Mouse (Mus musculus): ENCODE measurements around the gene Tcf3. TPM values are rescaled to one million over a fixed set of nuclear protein-coding genes. Genes with fewer than 3 reads are reported as not detected.

The Tcf3 gene
- polyA plus RNA-seq, 1 experiment from 2014 or later, result 191 TPM

- H3K9me3 ChIP-seq, result peaks cover 5% of the 10 kb centered on the region; the same call in 1 of the 2 replicates
- H3K27me3 ChIP-seq (ENCODE audit: insufficient read depth, poor library complexity, severe bottlenecking), result peaks cover 26% of the 10 kb centered on the region
- peak; percentile 68 for DNase-seq (ENCODE audit: low spot score)
- peaks cover 18% of the 10 kb centered on the region for H3K4me1 ChIP-seq (replicated peaks)
- 6% methylated on average over 12 of the region's 12 CpGs for WGBS
- H3K36me3 ChIP-seq, result no peaks in the 10 kb centered on the region
- peak overlapping the region; percentile 37 for H3K4me3 ChIP-seq
- peak overlapping the region; percentile 13 for H3K27ac ChIP-seq
These were observed 62.0 kb downstream of the Tcf3 start for GRCm38 (mm10) chr10:80371411-80371966.

GRCm38 (mm10) chr10:80369995-80370747 lies 63.3 kb downstream of the Tcf3 start:
- DNase-seq (ENCODE audit: low spot score), result no peak
- Histone ChIP-seq H3K4me3 (no peak overlapping the region), H3K27me3 (ENCODE audit: insufficient read depth, poor library complexity, severe bottlenecking) (peaks cover 38% of the 10 kb centered on the region), H3K27ac (no peak overlapping the region), H3K36me3 (no peaks in the 10 kb centered on the region), H3K9me3 (peaks cover 5% of the 10 kb centered on the region; the same call in 1 of the 2 replicates), H3K4me1 (replicated peaks) (peaks cover 18% of the 10 kb centered on the region)
- 79% methylated on average over 21 of the region's 21 CpGs for WGBS

GRCm38 (mm10) chr10:80368392-80368791 lies 65.1 kb downstream of the Tcf3 start:
- H3K9me3 ChIP-seq, result peaks cover 5% of the 10 kb centered on the region; the same call in 1 of the 2 replicates
- H3K27ac ChIP-seq, result no peak overlapping the region
- DNase-seq (ENCODE audit: low spot score), result no peak
- peaks cover 56% of the 10 kb centered on the region for H3K27me3 ChIP-seq (ENCODE audit: insufficient read depth, poor library complexity, severe bottlenecking)
- no peak overlapping the region for H3K4me3 ChIP-seq
- WGBS, result 91% methylated on average over 6 of the region's 6 CpGs
- H3K4me1 ChIP-seq (replicated peaks), result peaks cover 28% of the 10 kb centered on the region
- no peaks in the 10 kb centered on the region for H3K36me3 ChIP-seq

GRCm38 (mm10) chr10:80367954-80368353 lies 65.5 kb downstream of the Tcf3 start:
- H3K9me3 ChIP-seq, result peaks cover 5% of the 10 kb centered on the region; the same call in 1 of the 2 replicates
- 57% methylated on average over 5 of the region's 5 CpGs for WGBS
- no peak overlapping the region for H3K4me3 ChIP-seq
- H3K27ac ChIP-seq, result no peak overlapping the region
- peaks cover 28% of the 10 kb centered on the region for H3K4me1 ChIP-seq (replicated peaks)
- DNase-seq (ENCODE audit: low spot score), result no peak
- H3K36me3 ChIP-seq, result no peaks in the 10 kb centered on the region
- H3K27me3 ChIP-seq (ENCODE audit: insufficient read depth, poor library complexity, severe bottlenecking), result peaks cover 57% of the 10 kb centered on the region

GRCm38 (mm10) chr10:80365736-80366135 lies 67.7 kb downstream of the Tcf3 start:
- no peak overlapping the region for H3K27ac ChIP-seq
- no peak for DNase-seq (ENCODE audit: low spot score)
- H3K4me3 ChIP-seq, result no peak overlapping the region
- peaks cover 5% of the 10 kb centered on the region; the same call in 1 of the 2 replicates for H3K9me3 ChIP-seq
- peaks cover 10% of the 10 kb centered on the region for H3K4me1 ChIP-seq (replicated peaks)
- H3K36me3 ChIP-seq, result no peaks in the 10 kb centered on the region
- H3K27me3 ChIP-seq (ENCODE audit: insufficient read depth, poor library complexity, severe bottlenecking), result peaks cover 70% of the 10 kb centered on the region
- 66% methylated on average over 6 of the region's 6 CpGs for WGBS

- Histone ChIP-seq H3K4me1 (replicated peaks) (peaks cover 10% of the 10 kb centered on the region), H3K27me3 (ENCODE audit: insufficient read depth, poor library complexity, severe bottlenecking) (peaks cover 90% of the 10 kb centered on the region), H3K36me3 (no peaks in the 10 kb centered on the region), H3K9me3 (peaks cover 5% of the 10 kb centered on the region; the same call in 1 of the 2 replicates), H3K27ac (no peak overlapping the region), H3K4me3 (no peak overlapping the region)
- 39% methylated on average over 6 of the region's 6 CpGs for WGBS
- DNase-seq (ENCODE audit: low spot score), result no peak
These were observed 69.7 kb downstream of the Tcf3 start for GRCm38 (mm10) chr10:80363734-80364133.

Other genes starting within 250 kb of the Tcf3 start
- gene Mum1, start 207.2 kb downstream of the Tcf3 start, polyA plus RNA-seq (2016; fragmentation: Nextera tagmentation; extraction: Ambion mirVana), result 63.6 and 102 TPM in 2 replicates
- gene Ndufs7, start 184.5 kb downstream of the Tcf3 start, polyA plus RNA-seq (2016; fragmentation: Nextera tagmentation; extraction: Ambion mirVana), result 303 and 313 TPM in 2 replicates
- 38.3 and 45.1 TPM in 2 replicates for gene Gamt, start 172.6 kb downstream of the Tcf3 start, polyA plus RNA-seq (2016; fragmentation: Nextera tagmentation; extraction: Ambion mirVana)
- 51.0 and 51.2 TPM in 2 replicates for gene Dazap1, start 172.2 kb downstream of the Tcf3 start, polyA plus RNA-seq (2016; fragmentation: Nextera tagmentation; extraction: Ambion mirVana)
- 971 and 1,039 TPM in 2 replicates for gene Rps15, start 141.2 kb downstream of the Tcf3 start, polyA plus RNA-seq (2016; fragmentation: Nextera tagmentation; extraction: Ambion mirVana)
- 30.4 and 86.1 TPM in 2 replicates for gene Apc2, start 137.7 kb downstream of the Tcf3 start, polyA plus RNA-seq (2016; fragmentation: Nextera tagmentation; extraction: Ambion mirVana)
- gene 2310011J03Rik, start 113.1 kb downstream of the Tcf3 start, polyA plus RNA-seq (2016; fragmentation: Nextera tagmentation; extraction: Ambion mirVana), result 55.6 and 60.9 TPM in 2 replicates
- gene Pcsk4, start 104.1 kb downstream of the Tcf3 start, polyA plus RNA-seq (2016; fragmentation: Nextera tagmentation; extraction: Ambion mirVana), result 3.3 and 3.9 TPM in 2 replicates
- 7.2 and 11.2 TPM in 2 replicates for gene Reep6, start 103.7 kb downstream of the Tcf3 start, polyA plus RNA-seq (2016; fragmentation: Nextera tagmentation; extraction: Ambion mirVana)
- gene Adamtsl5, start 85.2 kb downstream of the Tcf3 start, polyA plus RNA-seq (2016; fragmentation: Nextera tagmentation; extraction: Ambion mirVana), result 0.45 and 1.3 TPM in 2 replicates
- 0.22 and 0.44 TPM in 2 replicates for gene Plk5, start 77.2 kb downstream of the Tcf3 start, polyA plus RNA-seq (2016; fragmentation: Nextera tagmentation; extraction: Ambion mirVana)
- 7.2 and 8.8 TPM in 2 replicates for gene Mex3d, start 46.0 kb downstream of the Tcf3 start, polyA plus RNA-seq (2016; fragmentation: Nextera tagmentation; extraction: Ambion mirVana)
- gene Mbd3, start 34.1 kb downstream of the Tcf3 start, polyA plus RNA-seq (2016; fragmentation: Nextera tagmentation; extraction: Ambion mirVana), result 341 and 365 TPM in 2 replicates
- gene Uqcr11, start 26.8 kb downstream of the Tcf3 start, polyA plus RNA-seq (2016; fragmentation: Nextera tagmentation; extraction: Ambion mirVana), result 648 and 654 TPM in 2 replicates
- gene Onecut3, start 61.2 kb upstream of the Tcf3 start, polyA plus RNA-seq (2016; fragmentation: Nextera tagmentation; extraction: Ambion mirVana), result 1.1 and 2.0 TPM in 2 replicates
- gene Atp8b3, start 105.5 kb upstream of the Tcf3 start, polyA plus RNA-seq (2016; fragmentation: Nextera tagmentation; extraction: Ambion mirVana), result 0.56 and 0.90 TPM in 2 replicates
- gene Rexo1, start 127.9 kb upstream of the Tcf3 start, polyA plus RNA-seq (2016; fragmentation: Nextera tagmentation; extraction: Ambion mirVana), result 33.3 and 38.5 TPM in 2 replicates
- gene Klf16, start 143.7 kb upstream of the Tcf3 start, polyA plus RNA-seq (2016; fragmentation: Nextera tagmentation; extraction: Ambion mirVana), result 6.9 and 7.3 TPM in 2 replicates
- 89.1 and 109 TPM in 2 replicates for gene Abhd17a, start 156.7 kb upstream of the Tcf3 start, polyA plus RNA-seq (2016; fragmentation: Nextera tagmentation; extraction: Ambion mirVana)
- 89.9 and 92.0 TPM in 2 replicates for gene Scamp4, start 169.2 kb upstream of the Tcf3 start, polyA plus RNA-seq (2016; fragmentation: Nextera tagmentation; extraction: Ambion mirVana)
- gene Adat3, start 169.2 kb upstream of the Tcf3 start, polyA plus RNA-seq (2016; fragmentation: Nextera tagmentation; extraction: Ambion mirVana), result 11.0 and 11.3 TPM in 2 replicates
- gene Gm49322, start 172.4 kb upstream of the Tcf3 start, polyA plus RNA-seq (2016; fragmentation: Nextera tagmentation; extraction: Ambion mirVana), result 4.6 and 5.5 TPM in 2 replicates
- 169 and 180 TPM in 2 replicates for gene Csnk1g2, start 189.2 kb upstream of the Tcf3 start, polyA plus RNA-seq (2016; fragmentation: Nextera tagmentation; extraction: Ambion mirVana)
- gene Btbd2, start 223.4 kb upstream of the Tcf3 start, polyA plus RNA-seq (2016; fragmentation: Nextera tagmentation; extraction: Ambion mirVana), result 77.0 and 77.1 TPM in 2 replicates
- gene Mknk2, start 244.5 kb upstream of the Tcf3 start, polyA plus RNA-seq (2016; fragmentation: Nextera tagmentation; extraction: Ambion mirVana), result 93.2 and 97.8 TPM in 2 replicates

All from hindbrain, embryonic 10.5 days (tissue).